Comparison of ENCODE assay signal across 8 mouse cellular contexts in the genomic region with DNA sequence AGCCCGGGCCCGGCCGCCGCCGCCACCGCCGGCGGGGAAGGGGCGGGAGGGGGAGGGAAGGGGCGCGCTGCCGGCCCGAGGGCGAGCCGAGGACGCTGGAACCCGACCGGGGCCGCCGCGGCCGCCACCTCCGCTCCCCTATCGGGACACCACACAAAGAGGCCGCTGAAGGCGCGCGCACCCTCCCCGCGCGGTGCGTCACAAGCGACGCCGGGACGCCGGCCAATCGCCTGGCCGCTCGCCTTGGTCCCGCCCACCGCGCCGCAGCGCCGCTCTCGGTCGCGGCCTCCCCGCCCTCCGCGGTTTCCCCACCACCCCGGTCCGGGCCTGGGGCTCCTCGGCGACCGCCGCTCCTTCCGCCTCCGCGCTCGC. TPM values are rescaled to one million over a fixed set of nuclear protein-coding genes. Genes with fewer than 3 reads are reported as not detected.
A peak's percentile ranks its signal among the peaks of the same experiment; 100 is the strongest.
DNase-seq lines count a peak whose midpoint lies in the region; ATAC-seq lines count a peak whose summit lies in the region.

A gene (minus strand): TSS at position 161 of the 372 bp plus-strand sequence.

- peak within 1 kb of the TSS; percentile 95 for H3K9ac ChIP-seq in hindbrain, embryonic 15.5 days

- H3K36me3 ChIP-seq in hindbrain, embryonic 15.5 days: no peaks in the 10 kb centered on the region

- peaks cover 33% of the 10 kb centered on the region for H3K4me1 ChIP-seq in hindbrain, embryonic 15.5 days (replicated peaks)

- H3K4me3 ChIP-seq in hindbrain, embryonic 15.5 days: peak within 1 kb of the TSS; percentile 84

- H3K27ac ChIP-seq in hindbrain, embryonic 15.5 days (replicated peaks): peak within 1 kb of the TSS; percentile 100

- peak; percentile 95 for DNase-seq in T-cell, adult 2 months (ENCODE audit: low spot score)
- DNase-seq in cerebellum, postnatal 36 days: peak; percentile 95 to 96
- DNase-seq in gastrocnemius, adult 18-20 months (ENCODE audit: low spot score): peak; percentile 92
- peak; percentile 85 for DNase-seq in left cerebral cortex, adult 11 months (ENCODE audit: low spot score)
- peak; percentile 94 for DNase-seq in lung, postnatal 36 days
- DNase-seq in retina, embryonic 14.5 days (ENCODE audit: low spot score): peak; percentile 97
- DNase-seq in thymus, postnatal 36 days: peak; percentile 94 to 96

- peak; percentile 96 for ATAC-seq in hindbrain, embryonic 15.5 days (ENCODE audit: low FRiP score, low read depth)

- H3K9me3 ChIP-seq in hindbrain, embryonic 15.5 days: no peaks in the 10 kb centered on the region

- 0% methylated on average over 2 of the region's 62 CpGs for WGBS in hindbrain, embryonic 15.5 days

- H3K27me3 ChIP-seq in hindbrain, embryonic 15.5 days: no peaks in the 10 kb centered on the region

- peak within 1 kb of the TSS; percentile 84 for H3K4me2 ChIP-seq in hindbrain, embryonic 15.5 days

RNA-seq across cellular contexts. Expression of the gene that starts here (rescaled TPM):
- total RNA-seq in gastrocnemius, adult 18-20 months (2021): 10 to 100 TPM; 30.8 to 34.4 TPM
- polyA plus RNA-seq in hindbrain, embryonic 15.5 days (2015; fragmentation: Nextera tagmentation; extraction: Ambion mirVana): 39.6 and 41.7 TPM in 2 replicates

Comparison
In these comparisons a context has a peak if more than half of its experiments do, and no peak if none do; other contexts are left out.
1. Peak in every context shown above with its lines: DNase-seq, ATAC-seq, H3K4me3 ChIP-seq and H3K27ac ChIP-seq.